Mouse (Mus musculus): Measurements from ENCODE around the gene Ablim1.

- TF ChIP-seq CTCF (IDR thresholded peaks at IDR 0.05; ENCODE audit: borderline replicate concordance, insufficient read depth, low read depth, low read length), result no peak
- no peak for TF ChIP-seq POLR2A (IDR thresholded peaks at IDR 0.05; ENCODE audit: borderline replicate concordance, insufficient read depth, low read length)
These were observed 21.0 kb downstream of the Ablim1 start for GRCm38 (mm10) chr19:57293737-57294136.

All from cerebellum, adult 2 months (tissue).